Mouse (Mus musculus) midbrain, embryonic 14.5 days (tissue): ENCODE results near the gene Capn7. TPM values are rescaled to one million over a fixed set of nuclear protein-coding genes. Genes with fewer than 3 reads are reported as not detected.

Experiments
- ATAC-seq: fragments of 200-750 bp; cut with Nextera tagmentation; 2 replicates; pipeline ENCODE4 v1.8.0; 2017; ENCODE audit warnings: moderate number of reproducible peaks, moderate library complexity; ENCODE audit not compliant: low FRiP score, low TSS enrichment
- DNase-seq: peaks from one replicate; pipeline ENCODE4 v3.0.0-alpha.2; 2015
- H3K27ac ChIP-seq: fragments of 300-500 bp; sonication (generic); replicated peaks from 2 replicates; pipeline ENCODE4 v1.5.1; 2014; ENCODE audit warnings: mild to moderate bottlenecking, low read depth, low read length, moderate library complexity
- H3K27me3 ChIP-seq: fragments of 300-500 bp; sonication (generic); 2 replicates; pipeline ENCODE4 v1.6.1; 2014; ENCODE audit warnings: low read length, control low read depth, mixed read lengths; ENCODE audit not compliant: control insufficient read depth, insufficient read depth
- H3K36me3 ChIP-seq: fragments of 300-500 bp; sonication (generic); 2 replicates; pipeline ENCODE4 v1.6.1; 2014; ENCODE audit warnings: low read length, control low read depth; ENCODE audit not compliant: control insufficient read depth, insufficient read depth
- H3K4me1 ChIP-seq: fragments of 300-500 bp; sonication (generic); 2 replicates; pipeline ENCODE4 v1.6.1; 2014; ENCODE audit warnings: mild to moderate bottlenecking, antibody characterized with exemption, low read length, control low read depth; ENCODE audit not compliant: control insufficient read depth, insufficient read depth
- H3K4me2 ChIP-seq: fragments of 300-500 bp; sonication (generic); 2 replicates; pipeline ENCODE4 v1.6.1; 2014; ENCODE audit warnings: mild to moderate bottlenecking, low read length, moderate library complexity
- H3K4me3 ChIP-seq: fragments of 300-500 bp; sonication (generic); replicated peaks from 2 replicates; pipeline ENCODE4 v1.5.1; 2014; ENCODE audit warnings: low read depth, low read length
- H3K9ac ChIP-seq: fragments of 300-500 bp; sonication (generic); replicated peaks from 2 replicates; pipeline ENCODE4 v1.6.1; 2014; ENCODE audit warnings: mild to moderate bottlenecking, low read length, moderate library complexity
- H3K9me3 ChIP-seq: fragments of 300-500 bp; sonication (generic); 2 replicates; pipeline ENCODE4 v1.6.1; 2016; ENCODE audit warnings: low read length, control low read depth, mixed read lengths; ENCODE audit not compliant: control insufficient read depth
- WGBS: fragments of 180-500 bp; shearing (Covaris S2); extraction: QIAGEN DNeasy Blood & Tissue Kit; methylation state at CpG from one replicate; pipeline ENCODE4 v1.1.7; 2014; 5-methylcytosine and 5-hydroxymethylcytosine counted together
- polyA plus RNA-seq: library from polyadenylated mRNA; unstranded; fragments of >200 nt; fragmentation: Nextera tagmentation; extraction: Ambion mirVana; gene quantifications from 2 replicates; pipeline ENCODE4 v1.2.1, GENCODE M21; 2014

The Capn7 gene
- polyA plus RNA-seq, 1 experiment from 2014 or later = 89.4 TPM

DNA sequence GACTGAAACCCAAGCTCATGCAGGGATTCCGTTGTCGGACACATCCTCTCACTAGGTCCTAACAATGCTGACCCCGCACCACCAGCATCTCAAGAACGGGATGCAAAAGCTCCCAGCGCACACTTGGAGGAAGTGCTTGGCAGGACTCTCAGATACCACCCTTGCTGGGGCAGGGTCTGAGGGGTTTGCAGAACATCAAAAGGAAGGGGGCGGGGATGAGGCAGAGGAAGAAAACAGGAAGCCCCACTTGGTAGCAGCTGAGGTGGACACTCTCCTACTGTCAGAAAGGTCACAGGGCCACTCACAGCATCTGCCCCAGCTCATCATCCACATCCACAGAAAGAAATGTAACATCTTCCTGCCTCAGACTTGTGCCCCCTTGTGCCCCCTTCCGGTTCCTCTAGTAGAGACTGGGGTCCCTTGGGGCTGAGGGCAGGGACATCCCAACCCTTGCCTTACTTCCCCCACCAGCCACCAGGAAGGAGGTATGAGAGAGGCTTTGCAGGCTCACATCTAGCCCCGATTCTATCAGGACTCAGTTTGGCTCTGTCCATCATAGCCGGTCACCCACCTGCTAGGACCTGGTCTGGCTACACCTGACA, 73.8 kb downstream of the Capn7 start:
- ATAC-seq (no peak), DNase-seq (no peak)
- Histone ChIP-seq H3K27ac (no peak overlapping the region), H3K4me2 (no peak overlapping the region), H3K27me3 (no peaks in the 10 kb centered on the region), H3K9me3 (no peaks in the 10 kb centered on the region), H3K4me3 (no peak overlapping the region), H3K9ac (no peak overlapping the region), H3K36me3 (peaks cover 36% of the 10 kb centered on the region), H3K4me1 (peaks cover 5% of the 10 kb centered on the region; the same call in 1 of the 2 replicates)
- 90% methylated on average over 9 of the region's 9 CpGs for WGBS

GRCm38 (mm10) chr14:31410737-31411136, 74.3 kb downstream of the Capn7 start:
- H3K27ac ChIP-seq = no peak overlapping the region
- no peaks in the 10 kb centered on the region for H3K27me3 ChIP-seq
- H3K36me3 ChIP-seq = peaks cover 32% of the 10 kb centered on the region
- no peak overlapping the region for H3K9ac ChIP-seq
- no peaks in the 10 kb centered on the region for H3K9me3 ChIP-seq
- DNase-seq = no peak
- no peak for ATAC-seq
- no peak overlapping the region for H3K4me2 ChIP-seq
- H3K4me1 ChIP-seq = peaks cover 5% of the 10 kb centered on the region; the same call in 1 of the 2 replicates
- 93% methylated on average over 4 of the region's 4 CpGs for WGBS
- no peak overlapping the region for H3K4me3 ChIP-seq

GRCm38 (mm10) chr14:31412651-31413056, 76.2 kb downstream of the Capn7 start:
- peaks cover 5% of the 10 kb centered on the region; the same call in 1 of the 2 replicates for H3K4me1 ChIP-seq
- peaks cover 23% of the 10 kb centered on the region for H3K36me3 ChIP-seq
- no peak overlapping the region for H3K4me2 ChIP-seq
- DNase-seq (no peak), ATAC-seq (no peak)
- no peak overlapping the region for H3K4me3 ChIP-seq
- H3K27me3 ChIP-seq = no peaks in the 10 kb centered on the region
- no peaks in the 10 kb centered on the region for H3K9me3 ChIP-seq
- H3K9ac ChIP-seq = no peak overlapping the region
- H3K27ac ChIP-seq = no peak overlapping the region
- WGBS = 81% methylated on average over 10 of the region's 10 CpGs

GRCm38 (mm10) chr14:31413475-31414086, 77.1 kb downstream of the Capn7 start:
- Histone ChIP-seq H3K4me3 (no peak overlapping the region), H3K27ac (no peak overlapping the region), H3K9me3 (no peaks in the 10 kb centered on the region), H3K27me3 (no peaks in the 10 kb centered on the region), H3K4me1 (peaks cover 5% of the 10 kb centered on the region; the same call in 1 of the 2 replicates), H3K9ac (no peak overlapping the region), H3K36me3 (peaks cover 21% of the 10 kb centered on the region), H3K4me2 (no peak overlapping the region)
- ATAC-seq (no peak), DNase-seq (no peak)
- 28% methylated on average over 6 of the region's 6 CpGs for WGBS

GRCm38 (mm10) chr14:31414235-31414966, 78.0 kb downstream of the Capn7 start:
- Histone ChIP-seq H3K27ac (no peak overlapping the region), H3K36me3 (peaks cover 14% of the 10 kb centered on the region), H3K4me3 (no peak overlapping the region), H3K4me1 (peaks cover 5% of the 10 kb centered on the region; the same call in 1 of the 2 replicates), H3K9ac (no peak overlapping the region), H3K27me3 (no peaks in the 10 kb centered on the region), H3K4me2 (no peak overlapping the region), H3K9me3 (no peaks in the 10 kb centered on the region)
- no peak for DNase-seq
- ATAC-seq = no peak
- 75% methylated on average over 10 of the region's 10 CpGs for WGBS

- H3K4me2 ChIP-seq = no peak overlapping the region
Observed at GRCm38 (mm10) chr14:31414967-31415376, 78.5 kb downstream of the Capn7 start.

DNA sequence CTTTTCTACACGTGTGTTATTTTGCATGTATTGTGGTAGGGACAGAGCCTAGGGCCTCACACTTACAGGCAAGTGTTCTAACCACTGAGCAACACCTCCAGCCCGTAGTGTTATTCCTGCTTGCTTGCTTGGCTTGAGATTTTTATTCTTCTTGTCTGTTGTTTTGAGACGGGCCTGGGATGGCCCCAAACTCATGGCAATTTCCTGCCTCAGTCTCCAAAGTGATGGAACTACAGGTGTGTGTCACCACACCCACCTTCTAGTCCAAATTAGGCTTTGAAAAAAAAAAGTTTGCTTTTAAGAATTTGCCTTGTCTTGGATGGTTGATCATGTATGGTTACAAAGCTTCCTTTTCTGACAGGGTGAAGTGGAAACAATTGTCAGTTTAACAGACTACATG, 80.0 kb downstream of the Capn7 start:
- H3K27me3 ChIP-seq = no peaks in the 10 kb centered on the region

More at GRCm38 (mm10) chr14:31414967-31415376, 78.5 kb downstream of the Capn7 start:
- no peaks in the 10 kb centered on the region for H3K9me3 ChIP-seq
- H3K9ac ChIP-seq = no peak overlapping the region
- peaks cover 5% of the 10 kb centered on the region; the same call in 1 of the 2 replicates for H3K4me1 ChIP-seq
- no peaks in the 10 kb centered on the region for H3K27me3 ChIP-seq
- no peak overlapping the region for H3K4me3 ChIP-seq
- DNase-seq (no peak), ATAC-seq (no peak)
- 76% methylated on average over 7 of the region's 7 CpGs for WGBS
- peaks cover 14% of the 10 kb centered on the region for H3K36me3 ChIP-seq
- H3K27ac ChIP-seq = no peak overlapping the region

GRCm38 (mm10) chr14:31416835-31417549, 80.6 kb downstream of the Capn7 start:
- Histone ChIP-seq H3K9ac (no peak overlapping the region), H3K27me3 (no peaks in the 10 kb centered on the region), H3K36me3 (0 out of 2 replicates have a peak, but pooled peaks cover 1% of the 10 kb centered on the region), H3K9me3 (no peaks in the 10 kb centered on the region), H3K4me3 (no peak overlapping the region), H3K4me2 (no peak overlapping the region), H3K27ac (no peak overlapping the region), H3K4me1 (peaks cover 9% of the 10 kb centered on the region; the same call in 1 of the 2 replicates)
- WGBS = 87% methylated on average over 16 of the region's 16 CpGs
- no peak for ATAC-seq
- DNase-seq = no peak

More for the DNA sequence above, 80.0 kb downstream of the Capn7 start:
- Histone ChIP-seq H3K9ac (no peak overlapping the region), H3K4me2 (no peak overlapping the region), H3K4me3 (no peak overlapping the region), H3K27ac (no peak overlapping the region), H3K9me3 (no peaks in the 10 kb centered on the region), H3K36me3 (peaks cover under 1% of the 10 kb centered on the region), H3K4me1 (peaks cover 9% of the 10 kb centered on the region; the same call in 1 of the 2 replicates)
- ATAC-seq (no peak), DNase-seq (no peak)
- 72% methylated on average over 3 of the region's 3 CpGs for WGBS
